Mouse (Mus musculus) neural tube, embryonic 12.5 days (tissue): ENCODE data around the gene Gipc3. TPM values are rescaled to one million over a fixed set of nuclear protein-coding genes. Genes with fewer than 3 reads are reported as not detected.

Experiments used
- ATAC-seq: fragments of 200-750 bp; cut with Nextera tagmentation; 2 replicates; pipeline ENCODE4 v1.8.0; 2017; ENCODE audit warnings: low read depth, mild to moderate bottlenecking, moderate TSS enrichment, moderate library complexity; ENCODE audit not compliant: low FRiP score
- H3K27ac ChIP-seq: fragments of 300-500 bp; sonication (generic); 2 replicates; pipeline ENCODE4 v1.5.1; 2016
- H3K27me3 ChIP-seq: fragments of 300-500 bp; sonication (generic); replicated peaks from 2 replicates; pipeline ENCODE4 v1.6.1; 2016; ENCODE audit warnings: mild to moderate bottlenecking
- H3K36me3 ChIP-seq: fragments of 300-500 bp; sonication (generic); 2 replicates; pipeline ENCODE4 v1.6.1; 2016; ENCODE audit warnings: mild to moderate bottlenecking
- H3K4me1 ChIP-seq: fragments of 300-500 bp; sonication (generic); 2 replicates; pipeline ENCODE4 v1.6.1; 2016
- H3K4me2 ChIP-seq: fragments of 300-500 bp; sonication (generic); replicated peaks from 2 replicates; pipeline ENCODE4 v1.6.1; 2016; ENCODE audit warnings: mild to moderate bottlenecking
- H3K4me3 ChIP-seq: fragments of 300-500 bp; sonication (generic); 2 replicates; pipeline ENCODE4 v1.5.1; 2016
- H3K9ac ChIP-seq: fragments of 300-500 bp; sonication (generic); 2 replicates; pipeline ENCODE4 v1.6.1; 2016; ENCODE audit warnings: mild to moderate bottlenecking
- H3K9me3 ChIP-seq: fragments of 300-500 bp; sonication (generic); 2 replicates; pipeline ENCODE4 v1.6.1; 2016; ENCODE audit warnings: mild to moderate bottlenecking
- WGBS: fragments of 180-500 bp; shearing (Covaris S2); methylation state at CpG from one replicate; pipeline ENCODE4 v1.1.7; 2016; 5-methylcytosine and 5-hydroxymethylcytosine counted together
- polyA plus RNA-seq: library from polyadenylated mRNA; unstranded; fragments of >200 nt; fragmentation: Nextera tagmentation; extraction: Ambion mirVana; gene quantifications from 2 replicates; pipeline ENCODE4 v1.2.1, GENCODE M21; 2016

Gipc3 gene
- polyA plus RNA-seq, 1 experiment from 2014 or later: not detected

GRCm38 (mm10) chr10:81316338-81317060 is 26.6 kb downstream of the Gipc3 start:
- H3K9ac ChIP-seq: 0 out of 2 replicates have a peak overlapping the region, but pooled peaks have one; percentile 33
- H3K36me3 ChIP-seq: peaks cover 67% of the 10 kb centered on the region

GRCm38 (mm10) chr10:81315587-81315986 is 27.5 kb downstream of the Gipc3 start:
- ATAC-seq: no peak
- 95% methylated on average over 16 of the region's 16 CpGs for WGBS
- no peak overlapping the region for H3K27ac ChIP-seq
- H3K36me3 ChIP-seq: peaks cover 76% of the 10 kb centered on the region
- H3K9me3 ChIP-seq: no peaks in the 10 kb centered on the region
- H3K27me3 ChIP-seq: no peaks in the 10 kb centered on the region
- no peak overlapping the region for H3K9ac ChIP-seq
- no peak overlapping the region for H3K4me3 ChIP-seq
- H3K4me1 ChIP-seq: peaks cover 25% of the 10 kb centered on the region
- no peak overlapping the region for H3K4me2 ChIP-seq

More at GRCm38 (mm10) chr10:81316338-81317060, 26.6 kb downstream of the Gipc3 start:
- ATAC-seq: no peak
- Histone ChIP-seq H3K4me1 (peaks cover 25% of the 10 kb centered on the region), H3K4me3 (no peak overlapping the region), H3K27ac (no peak overlapping the region), H3K4me2 (peak overlapping the region; percentile 41), H3K27me3 (no peaks in the 10 kb centered on the region), H3K9me3 (no peaks in the 10 kb centered on the region)
- WGBS: 50% methylated on average over 16 of the region's 16 CpGs

- Histone ChIP-seq H3K27me3 (no peaks in the 10 kb centered on the region), H3K4me3 (no peak overlapping the region), H3K9ac (no peak overlapping the region), H3K4me2 (no peak overlapping the region), H3K9me3 (no peaks in the 10 kb centered on the region), H3K27ac (no peak overlapping the region), H3K4me1 (peaks cover 16% of the 10 kb centered on the region), H3K36me3 (peaks cover 90% of the 10 kb centered on the region)
- 79% methylated on average over 7 of the region's 7 CpGs for WGBS
- ATAC-seq: no peak
Measured at GRCm38 (mm10) chr10:81314201-81314600, 28.9 kb downstream of the Gipc3 start.

GRCm38 (mm10) chr10:81313581-81313980 is 29.5 kb downstream of the Gipc3 start:
- Histone ChIP-seq H3K9ac (no peak overlapping the region), H3K27ac (no peak overlapping the region), H3K4me2 (no peak overlapping the region), H3K9me3 (no peaks in the 10 kb centered on the region), H3K4me1 (peaks cover 10% of the 10 kb centered on the region), H3K4me3 (no peak overlapping the region), H3K27me3 (no peaks in the 10 kb centered on the region), H3K36me3 (peaks cover 93% of the 10 kb centered on the region)
- ATAC-seq: no peak
- WGBS: 96% methylated on average over 13 of the region's 13 CpGs

GRCm38 (mm10) chr10:81309571-81309970 is 33.5 kb downstream of the Gipc3 start:
- Histone ChIP-seq H3K27me3 (no peaks in the 10 kb centered on the region), H3K4me1 (peaks cover 6% of the 10 kb centered on the region; the same call in 1 of the 2 replicates), H3K4me2 (no peak overlapping the region), H3K9ac (no peak overlapping the region), H3K36me3 (peaks cover 95% of the 10 kb centered on the region), H3K27ac (no peak overlapping the region), H3K9me3 (no peaks in the 10 kb centered on the region), H3K4me3 (no peak overlapping the region)
- 91% methylated on average over 5 of the region's 5 CpGs for WGBS
- no peak for ATAC-seq

GRCm38 (mm10) chr10:81306837-81307682 is 36.0 kb downstream of the Gipc3 start:
- Histone ChIP-seq H3K4me3 (no peak overlapping the region), H3K9me3 (no peaks in the 10 kb centered on the region), H3K9ac (no peak overlapping the region), H3K4me1 (peaks cover 25% of the 10 kb centered on the region), H3K4me2 (no peak overlapping the region), H3K36me3 (peaks cover 70% of the 10 kb centered on the region), H3K27me3 (no peaks in the 10 kb centered on the region), H3K27ac (no peak overlapping the region)
- WGBS: 94% methylated on average over 21 of the region's 21 CpGs
- no peak for ATAC-seq

- WGBS: 96% methylated on average over 12 of the region's 12 CpGs
- H3K4me1 ChIP-seq: peaks cover 29% of the 10 kb centered on the region
- no peak overlapping the region for H3K9ac ChIP-seq
- no peaks in the 10 kb centered on the region for H3K27me3 ChIP-seq
- H3K4me3 ChIP-seq: no peak overlapping the region
- peaks cover 62% of the 10 kb centered on the region for H3K36me3 ChIP-seq
- H3K9me3 ChIP-seq: no peaks in the 10 kb centered on the region
- ATAC-seq: no peak
- no peak overlapping the region for H3K27ac ChIP-seq
- no peak overlapping the region for H3K4me2 ChIP-seq
Measured at GRCm38 (mm10) chr10:81306173-81306668, 36.8 kb downstream of the Gipc3 start.

GRCm38 (mm10) chr10:81305663-81306062 is 37.4 kb downstream of the Gipc3 start:
- WGBS: 95% methylated on average over 14 of the region's 14 CpGs
- H3K4me1 ChIP-seq: peaks cover 35% of the 10 kb centered on the region
- peaks cover 56% of the 10 kb centered on the region for H3K36me3 ChIP-seq
- no peak overlapping the region for H3K4me2 ChIP-seq
- no peak overlapping the region for H3K9ac ChIP-seq
- H3K9me3 ChIP-seq: no peaks in the 10 kb centered on the region
- H3K27me3 ChIP-seq: no peaks in the 10 kb centered on the region
- H3K4me3 ChIP-seq: no peak overlapping the region
- ATAC-seq: no peak
- H3K27ac ChIP-seq: no peak overlapping the region

- H3K9ac ChIP-seq: no peak overlapping the region
- no peak overlapping the region for H3K4me2 ChIP-seq
- peaks cover 47% of the 10 kb centered on the region for H3K36me3 ChIP-seq
- no peaks in the 10 kb centered on the region for H3K27me3 ChIP-seq
- peaks cover 38% of the 10 kb centered on the region for H3K4me1 ChIP-seq
- WGBS: 26% methylated on average over 8 of the region's 9 CpGs
- no peak for ATAC-seq
- H3K9me3 ChIP-seq: no peaks in the 10 kb centered on the region
- no peak overlapping the region for H3K27ac ChIP-seq
- no peak overlapping the region for H3K4me3 ChIP-seq
Measured at GRCm38 (mm10) chr10:81304597-81305238, 38.3 kb downstream of the Gipc3 start.

GRCm38 (mm10) chr10:81303761-81304160 is 39.3 kb downstream of the Gipc3 start:
- no peak overlapping the region for H3K27ac ChIP-seq
- H3K4me2 ChIP-seq: no peak overlapping the region
- H3K9me3 ChIP-seq: no peaks in the 10 kb centered on the region
- peaks cover 37% of the 10 kb centered on the region for H3K36me3 ChIP-seq
- no peak for ATAC-seq
- no peaks in the 10 kb centered on the region for H3K27me3 ChIP-seq
- H3K9ac ChIP-seq: no peak overlapping the region
- peaks cover 38% of the 10 kb centered on the region for H3K4me1 ChIP-seq
- 83% methylated on average over 7 of the region's 7 CpGs for WGBS
- no peak overlapping the region for H3K4me3 ChIP-seq

GRCm38 (mm10) chr10:81303258-81303657 is 39.8 kb downstream of the Gipc3 start:
- no peaks in the 10 kb centered on the region for H3K27me3 ChIP-seq
- H3K4me1 ChIP-seq: peaks cover 38% of the 10 kb centered on the region
- no peak overlapping the region for H3K4me2 ChIP-seq
- H3K9me3 ChIP-seq: no peaks in the 10 kb centered on the region
- H3K27ac ChIP-seq: no peak overlapping the region
- no peak for ATAC-seq
- H3K9ac ChIP-seq: no peak overlapping the region
- peaks cover 32% of the 10 kb centered on the region for H3K36me3 ChIP-seq
- H3K4me3 ChIP-seq: no peak overlapping the region
- WGBS: 80% methylated on average over 10 of the region's 10 CpGs

GRCm38 (mm10) chr10:81302781-81303218 is 40.3 kb downstream of the Gipc3 start:
- no peaks in the 10 kb centered on the region for H3K27me3 ChIP-seq
- 73% methylated on average over 14 of the region's 14 CpGs for WGBS
- ATAC-seq: no peak
- peaks cover 28% of the 10 kb centered on the region for H3K36me3 ChIP-seq
- no peak overlapping the region for H3K27ac ChIP-seq
- H3K9ac ChIP-seq: no peak overlapping the region
- H3K4me2 ChIP-seq: no peak overlapping the region
- H3K4me1 ChIP-seq: peaks cover 38% of the 10 kb centered on the region
- H3K9me3 ChIP-seq: no peaks in the 10 kb centered on the region
- no peak overlapping the region for H3K4me3 ChIP-seq
